Mouse (Mus musculus) retina, postnatal 7 days (tissue): ENCODE data around the gene M6pr.

Experiments
- DNase-seq: peaks from one replicate; pipeline ENCODE4 v3.0.0-alpha.2; 2012; ENCODE audit warnings: low read depth, low spot score

Gene M6pr

DNA sequence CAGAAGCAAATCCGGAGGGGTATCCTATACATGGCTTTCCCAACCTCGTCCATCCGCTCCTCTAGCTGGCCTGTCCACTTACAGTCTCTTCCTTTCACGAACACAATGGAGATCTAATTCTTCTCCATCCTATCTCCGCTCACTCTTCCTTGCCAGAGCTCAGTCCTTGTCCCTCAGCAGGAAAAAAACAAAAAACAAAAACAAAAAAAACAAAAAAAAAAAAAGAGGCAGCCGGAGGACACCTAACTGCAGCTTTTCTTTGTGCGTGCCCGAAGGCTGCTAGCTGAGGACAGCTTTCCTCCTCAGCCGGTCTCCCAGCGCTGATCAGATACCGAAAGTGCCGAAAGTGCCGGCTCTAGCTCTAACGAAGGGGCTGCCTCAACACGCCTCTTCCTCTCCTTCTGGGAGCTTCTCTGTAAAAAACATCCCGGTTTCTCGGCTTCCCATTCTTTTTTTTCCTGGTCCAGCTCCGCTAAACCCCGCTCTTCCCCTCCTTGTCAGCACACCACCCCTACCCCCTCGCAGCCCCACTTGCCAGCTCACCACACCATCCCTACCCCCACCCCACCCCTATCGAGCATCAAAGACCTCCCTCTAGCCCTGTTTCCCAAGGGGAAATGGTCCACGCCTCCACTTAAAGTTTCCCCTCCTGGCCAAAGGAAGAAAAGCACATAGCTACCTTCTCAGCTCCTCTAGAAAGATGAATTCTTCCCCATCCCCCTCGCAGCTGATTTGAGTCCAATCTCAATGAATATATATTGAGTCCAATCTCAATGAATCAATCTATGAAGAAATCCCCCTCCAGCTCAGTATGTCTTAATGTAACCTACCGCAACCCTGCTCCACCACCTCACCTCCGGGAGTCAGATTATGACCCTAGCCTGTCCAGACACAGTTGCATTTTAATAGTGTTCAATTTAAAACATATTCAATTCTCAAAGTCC, 11.0 kb upstream of the M6pr start:
- DNase-seq, result peak; percentile 6

- DNase-seq, result no peak
Measured at GRCm38 (mm10) chr6:122298223-122298609, 10.3 kb upstream of the M6pr start.

- no peak for DNase-seq
Measured at GRCm38 (mm10) chr6:122299621-122300133, 8.8 kb upstream of the M6pr start.

- no peak for DNase-seq
Measured at GRCm38 (mm10) chr6:122302121-122302520, 6.4 kb upstream of the M6pr start.

DNA sequence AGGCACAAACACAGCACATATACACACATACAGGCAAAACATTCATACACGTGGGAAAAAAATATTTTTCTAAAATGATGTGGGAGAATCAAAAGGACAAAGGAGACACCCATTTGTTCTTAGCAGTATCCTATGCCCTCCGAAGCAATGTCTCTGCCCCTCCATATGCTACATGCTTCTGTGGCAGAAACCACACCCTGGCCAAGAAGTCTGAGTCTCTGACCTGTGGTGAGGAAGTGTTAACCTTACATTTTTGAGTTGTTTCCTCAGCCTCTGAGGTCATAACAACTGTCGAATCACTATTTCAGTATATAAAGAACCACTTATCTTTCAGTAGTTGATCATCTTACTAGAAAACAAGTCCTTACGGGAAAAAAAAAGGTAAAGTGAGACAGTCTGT, 5.9 kb upstream of the M6pr start:
- DNase-seq, result no peak

DNA sequence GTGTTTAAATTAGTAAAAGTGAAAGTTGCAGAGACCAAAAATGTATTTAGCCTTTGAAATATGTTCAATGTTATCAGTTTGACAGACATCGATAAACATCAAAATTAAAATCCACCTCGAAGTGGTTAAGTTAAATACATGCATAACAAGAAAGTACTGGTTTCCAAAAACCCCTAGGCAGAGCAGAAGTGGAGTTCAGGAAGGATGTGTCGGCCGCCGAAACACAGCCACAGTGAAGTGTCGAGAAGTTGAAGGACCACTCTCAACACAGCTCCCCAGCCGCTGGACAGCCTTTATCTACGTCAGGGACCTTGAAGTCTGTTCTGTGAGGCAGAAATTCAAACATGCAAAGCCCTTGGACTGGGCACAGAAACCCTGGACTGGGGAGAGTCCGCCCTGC, 5.0 kb upstream of the M6pr start:
- no peak for DNase-seq

- peak; percentile 43 for DNase-seq
Measured at GRCm38 (mm10) chr6:122304355-122304754, 4.2 kb upstream of the M6pr start.

DNA sequence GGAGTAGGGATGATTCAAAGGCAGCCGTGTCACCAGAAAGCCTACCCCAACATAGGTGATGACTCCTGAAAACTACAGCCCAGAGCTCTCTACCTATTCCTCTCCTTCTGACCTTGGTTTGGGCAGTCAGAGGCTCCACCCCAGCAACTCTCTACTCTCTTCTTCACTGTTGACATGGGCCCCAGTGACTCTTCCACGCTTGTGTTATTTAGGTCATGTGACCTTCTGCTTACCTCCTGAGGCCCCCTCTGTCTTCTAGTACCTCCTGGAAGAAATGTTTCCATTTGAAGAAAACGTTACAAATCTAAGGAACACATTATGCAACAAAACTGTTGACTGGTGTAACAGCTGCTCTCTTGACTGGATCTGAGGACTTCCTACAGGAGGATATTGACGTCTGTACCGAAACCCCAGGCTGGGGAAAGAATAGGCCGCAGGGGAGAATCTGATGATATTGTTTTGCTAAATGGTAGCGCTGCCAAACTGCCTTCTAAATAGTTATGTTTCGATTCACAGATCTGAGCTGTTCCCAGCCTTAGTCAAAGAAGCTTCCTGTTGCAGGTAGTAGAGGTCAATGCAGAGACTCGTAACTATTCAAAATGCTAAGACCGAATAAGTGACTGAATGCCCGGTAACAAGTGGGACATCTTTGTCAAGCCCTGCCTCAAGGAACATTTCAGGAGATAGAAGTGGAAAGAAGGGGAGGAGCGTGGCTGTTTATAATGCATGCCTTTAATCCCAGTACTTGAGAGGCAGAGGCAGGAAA, 3.5 kb upstream of the M6pr start:
- no peak for DNase-seq

DNA sequence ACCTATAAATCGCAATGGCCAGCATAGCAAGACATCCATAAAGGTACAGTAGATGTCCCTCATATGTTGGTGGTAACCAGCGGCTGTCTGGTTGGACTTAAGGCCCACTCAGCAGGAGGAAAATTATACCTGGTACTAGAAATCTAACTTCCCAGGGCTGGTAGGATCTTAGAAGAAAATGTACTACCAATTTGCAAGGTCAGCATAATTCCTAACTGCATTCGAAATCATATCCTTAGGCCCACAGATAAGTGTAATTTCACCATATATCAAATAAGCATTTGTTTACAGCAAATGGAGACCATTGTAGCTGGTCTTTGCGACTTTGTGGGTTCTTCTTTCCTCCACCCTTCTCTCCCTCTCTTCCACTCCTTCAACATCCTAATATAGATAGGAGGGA, 1.8 kb upstream of the M6pr start:
- no peak for DNase-seq

GRCm38 (mm10) chr6:122308136-122308504, 400 bp upstream of the M6pr start:
- no peak for DNase-seq

DNA sequence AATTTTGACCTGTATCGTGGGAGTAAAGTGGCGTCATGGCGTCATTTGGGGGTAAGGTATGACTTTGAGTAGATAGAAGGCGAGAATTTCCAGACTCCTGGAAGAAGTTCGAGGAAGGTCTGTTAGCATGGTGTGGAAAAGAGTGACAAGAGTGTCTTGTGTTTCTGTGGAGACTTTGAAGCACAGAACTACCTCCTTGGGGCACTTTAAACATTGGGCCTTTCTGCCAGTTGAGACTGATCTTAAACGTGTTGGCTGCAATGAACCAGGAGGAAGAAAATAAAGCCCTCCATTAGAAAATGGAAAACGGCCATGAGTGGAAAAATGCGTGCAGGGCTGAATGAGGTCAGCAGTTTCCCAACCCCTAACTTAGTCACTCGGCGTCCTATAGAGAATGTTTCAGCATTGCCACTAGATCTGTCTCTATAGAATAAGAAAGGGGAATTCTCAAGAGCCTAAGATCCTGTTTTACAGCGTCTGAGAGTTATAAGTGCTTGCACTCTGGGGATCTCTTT, 983 bp downstream of the M6pr start:
- DNase-seq, result no peak

DNA sequence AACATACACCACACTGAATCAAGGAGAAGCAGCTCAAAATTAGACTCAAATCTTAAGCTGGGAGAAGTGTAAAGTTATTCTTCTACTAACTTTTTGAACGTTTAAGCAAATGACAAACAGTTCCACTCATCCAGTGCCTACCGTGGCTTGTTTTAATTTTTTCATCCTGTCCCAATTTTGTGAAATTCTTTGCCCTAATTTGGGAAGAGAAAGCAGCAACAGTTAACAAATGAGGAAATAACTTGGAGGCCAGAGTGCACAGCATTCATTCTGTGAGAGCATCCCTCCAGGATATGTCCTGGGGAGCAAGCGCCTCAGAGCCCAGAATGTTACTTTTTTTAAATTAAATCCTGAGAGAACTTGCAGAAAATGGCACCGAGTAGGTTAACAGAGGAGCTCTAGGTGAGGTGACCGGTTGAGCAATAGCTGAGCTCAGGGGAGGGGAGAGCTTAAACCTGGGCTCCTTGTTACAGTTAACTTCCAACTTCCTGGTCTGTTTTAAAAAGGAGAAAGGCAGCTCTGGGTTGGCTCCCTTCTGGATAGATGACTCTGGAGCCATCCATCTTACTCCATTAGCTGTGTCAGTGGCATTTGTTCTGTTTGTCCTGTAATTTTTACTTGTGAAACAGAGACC, 1.8 kb downstream of the M6pr start:
- DNase-seq, result no peak

DNA sequence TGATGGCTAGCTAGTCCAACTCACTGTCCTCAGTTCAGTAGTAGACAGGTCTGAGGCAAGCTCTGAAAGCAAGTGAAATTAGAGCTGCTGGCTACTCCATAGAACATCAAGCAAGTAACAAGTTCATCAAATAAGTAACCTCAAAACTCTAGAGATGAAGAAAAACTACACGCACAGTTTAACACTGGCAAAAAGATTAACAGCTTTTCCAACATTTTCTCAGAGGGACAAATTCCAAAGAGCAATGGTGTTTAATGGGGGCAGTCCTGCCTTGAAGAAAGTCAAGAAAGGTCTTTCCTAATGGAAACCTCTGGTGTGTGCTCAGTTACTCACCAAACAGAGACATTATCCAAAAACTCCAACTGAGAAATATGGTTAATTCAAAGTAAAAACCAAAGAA, 10.2 kb downstream of the M6pr start:
- DNase-seq, result no peak

DNA sequence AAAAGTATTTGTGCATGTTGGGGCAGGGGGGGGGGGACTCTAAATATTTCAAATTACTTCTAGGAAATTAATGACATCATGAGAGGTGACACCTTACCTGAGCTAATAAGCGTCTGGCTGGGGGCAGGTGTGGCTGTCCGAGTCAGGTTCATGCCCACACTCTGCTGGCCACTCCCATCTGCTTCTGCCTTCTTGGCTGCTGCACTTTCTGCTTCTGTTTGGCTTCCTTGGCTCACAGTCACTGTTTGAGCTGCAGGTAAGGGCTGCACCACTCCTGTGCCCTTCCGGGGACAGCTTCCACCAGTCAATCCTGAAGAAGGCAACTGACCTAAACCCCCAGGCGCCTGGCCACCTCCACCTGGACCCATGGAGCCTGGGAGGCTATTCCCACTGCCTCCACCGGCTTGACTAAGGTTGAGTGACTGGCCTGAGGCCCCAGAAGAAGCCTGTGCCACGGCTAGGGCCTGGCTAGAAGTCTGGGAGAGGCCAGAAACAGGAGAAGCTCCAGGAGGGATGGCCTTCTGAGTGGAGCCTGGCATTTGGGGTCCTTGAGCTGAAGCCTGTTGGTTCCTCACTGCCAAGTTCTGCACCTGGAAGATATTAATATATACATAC, 16.9 kb downstream of the M6pr start:
- no peak for DNase-seq

- no peak for DNase-seq
Measured at GRCm38 (mm10) chr6:122333081-122333612, 24.6 kb downstream of the M6pr start.

- no peak for DNase-seq
Measured at GRCm38 (mm10) chr6:122334786-122335340, 26.3 kb downstream of the M6pr start.

- no peak for DNase-seq
Measured at GRCm38 (mm10) chr6:122337546-122337945, 29.0 kb downstream of the M6pr start.

DNA sequence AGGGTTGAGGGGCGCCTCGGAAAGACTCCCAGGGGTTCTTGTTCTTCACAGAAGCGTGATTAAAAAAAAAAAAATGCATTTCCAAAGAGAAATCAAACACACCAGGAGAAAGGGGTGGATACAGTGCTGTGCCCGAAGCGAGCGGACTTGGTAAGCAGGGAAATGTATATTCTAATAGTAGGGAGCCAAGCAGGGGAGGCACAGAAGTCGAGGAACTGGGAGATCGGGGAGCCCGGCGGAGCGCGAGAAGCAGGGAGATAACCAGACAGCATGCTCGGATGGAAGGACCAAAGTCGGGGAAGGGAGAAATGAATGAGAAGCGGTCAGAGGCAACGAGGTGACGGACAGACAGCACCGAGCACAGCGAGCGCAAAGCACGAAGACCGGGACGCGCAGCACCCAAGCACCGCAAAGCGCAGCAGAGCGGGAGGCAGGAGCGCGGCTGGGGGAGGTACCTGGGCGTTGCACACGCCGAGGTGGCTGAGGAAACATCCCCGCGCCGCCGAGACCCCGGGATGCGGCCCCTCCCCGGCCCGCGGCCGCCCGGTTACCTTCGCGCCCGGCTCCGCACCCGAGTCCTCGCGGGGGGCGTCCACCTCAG, 30.6 kb downstream of the M6pr start:
- peak; percentile 35 for DNase-seq

DNA sequence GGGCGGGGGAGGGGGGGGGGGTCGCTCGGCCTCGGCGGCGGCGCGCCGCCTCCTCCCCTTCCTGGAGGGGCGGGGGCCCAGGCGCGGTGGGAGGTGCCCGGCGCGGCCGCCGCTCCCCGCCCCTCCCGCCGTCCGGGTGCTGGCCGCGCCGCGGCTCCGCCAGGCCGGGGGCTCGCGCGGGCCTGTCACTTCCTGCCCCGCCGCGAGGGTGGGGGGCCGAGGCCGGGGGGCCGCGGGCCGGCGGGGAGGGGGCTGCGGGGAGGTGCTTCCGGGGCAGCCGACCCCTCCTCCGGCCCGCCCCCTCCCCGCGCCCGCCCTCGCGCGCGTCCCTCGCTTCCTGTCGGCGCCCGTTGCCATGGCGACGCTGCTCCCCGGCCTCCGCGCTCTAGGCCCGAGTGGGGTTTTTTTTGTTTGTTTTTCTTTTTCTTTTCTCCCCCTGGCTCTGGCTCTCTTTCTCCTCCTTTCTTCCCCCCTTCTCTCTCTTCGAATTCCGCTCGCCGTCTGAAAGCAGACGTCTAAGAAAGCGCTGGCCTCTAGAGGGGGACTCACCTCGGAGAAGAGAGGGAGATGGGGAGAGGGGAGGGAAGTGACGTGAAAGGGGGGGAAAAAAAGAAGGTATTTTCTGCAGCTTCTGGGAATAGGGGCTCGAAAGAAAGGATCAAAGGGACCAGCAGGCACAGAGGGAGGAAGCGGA, 31.3 kb downstream of the M6pr start:
- DNase-seq, result peak; percentile 80
